Mouse (Mus musculus) testis, adult 2 months (tissue): Measurements from ENCODE around the gene Ccdc96. TPM values are rescaled to one million over a fixed set of nuclear protein-coding genes. Genes with fewer than 3 reads are reported as not detected.
A peak's percentile ranks its signal among the peaks of the same experiment; 100 is the strongest.

Experiments used
- H3K27ac ChIP-seq: fragments of 200-500 bp; 2 replicates; pipeline ENCODE4 v1.5.1; 2012; ENCODE audit warnings: low read depth, low read length; ENCODE audit not compliant: control insufficient read depth, insufficient read depth
- H3K27me3 ChIP-seq: fragments of 200-500 bp; 2 replicates; pipeline ENCODE4 v1.6.1; 2012; ENCODE audit warnings: mild to moderate bottlenecking, low read length, moderate library complexity; ENCODE audit not compliant: control insufficient read depth, insufficient read depth
- H3K36me3 ChIP-seq: fragments of 200-500 bp; 2 replicates; pipeline ENCODE4 v1.6.1; 2012; ENCODE audit warnings: mild to moderate bottlenecking, low read length; ENCODE audit not compliant: control insufficient read depth, insufficient read depth
- H3K4me1 ChIP-seq: fragments of 200-500 bp; 2 replicates; pipeline ENCODE4 v1.6.1; 2012; ENCODE audit warnings: low read length; ENCODE audit not compliant: control insufficient read depth, insufficient read depth
- H3K4me3 ChIP-seq: fragments of 200-500 bp; 2 replicates; pipeline ENCODE4 v1.5.1; 2012; ENCODE audit warnings: low read depth, mild to moderate bottlenecking, low read length, moderate library complexity, mixed read lengths; ENCODE audit not compliant: control insufficient read depth
- CTCF ChIP-seq: fragments of 200-500 bp; IDR thresholded peaks from 2 replicates; pipeline ENCODE4 v1.5.1; 2012; ENCODE audit warnings: low read depth, mild to moderate bottlenecking, inconsistent platforms, low read length, moderate library complexity; ENCODE audit not compliant: control insufficient read depth, insufficient read depth, insufficient replicate concordance
- POLR2A ChIP-seq: fragments of 200-500 bp; IDR thresholded peaks from 2 replicates; pipeline ENCODE4 v1.6.1; 2012; ENCODE audit warnings: low read depth, mild to moderate bottlenecking, inconsistent platforms, low read length, moderate library complexity; ENCODE audit not compliant: control insufficient read depth
- polyA plus RNA-seq: library from polyadenylated mRNA; depleted of rRNA; stranded (reverse); fragments of >200 nt; gene quantifications from 2 replicates; pipeline ENCODE4 v1.2.3, GENCODE M21; 2012; rRNA removed

The Ccdc96 gene
- polyA plus RNA-seq, 1 experiment, result 64.3 TPM

DNA sequence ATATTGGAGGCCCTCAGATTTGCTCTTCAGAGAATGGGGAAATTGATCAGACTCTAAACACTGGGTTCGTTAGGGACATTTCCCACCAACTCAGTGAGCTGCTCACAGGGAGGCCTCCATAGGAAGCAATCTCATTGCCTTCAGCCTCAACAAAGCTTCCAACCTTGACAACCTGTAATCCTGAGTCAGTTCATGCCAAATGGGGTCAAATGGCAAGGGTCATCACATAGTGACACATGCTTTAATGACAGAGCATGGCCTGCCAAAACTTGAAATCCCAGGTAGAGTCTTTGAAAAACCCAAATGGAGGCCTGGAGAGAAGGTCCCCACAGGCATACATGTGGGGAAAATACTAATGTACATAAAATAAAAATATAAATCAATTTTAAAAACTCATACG, 42.5 kb downstream of the Ccdc96 start:
- no peak overlapping the region for H3K4me3 ChIP-seq
- TF ChIP-seq POLR2A, result no peak
- no peak for TF ChIP-seq CTCF
- no peaks in the 10 kb centered on the region for H3K36me3 ChIP-seq

DNA sequence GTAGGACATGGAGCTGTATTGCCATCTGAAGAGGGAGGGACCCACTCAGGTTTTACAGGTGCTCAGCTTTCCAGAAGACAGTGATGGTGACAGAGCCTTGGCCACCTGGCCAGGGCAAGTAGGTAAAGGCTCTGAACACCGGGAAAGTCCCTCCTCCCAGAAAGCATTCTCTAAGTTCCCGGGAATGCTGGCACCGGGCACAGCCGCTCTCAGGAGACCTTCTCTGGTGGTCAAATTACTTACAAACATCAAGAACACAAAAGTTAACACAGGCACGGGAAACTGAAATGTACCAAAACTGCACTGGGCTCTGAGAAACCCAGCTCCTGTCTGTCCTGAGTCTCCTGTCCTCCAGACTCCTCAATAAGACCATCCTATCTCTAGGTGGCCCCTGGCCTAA, 45.3 kb downstream of the Ccdc96 start:
- TF ChIP-seq CTCF (no peak), POLR2A (no peak)
- Histone ChIP-seq H3K36me3 (no peaks in the 10 kb centered on the region), H3K4me3 (no peak overlapping the region), H3K4me1 (peaks cover 10% of the 10 kb centered on the region), H3K27me3 (no peaks in the 10 kb centered on the region), H3K27ac (no peak overlapping the region)

More for the DNA sequence above, 42.5 kb downstream of the Ccdc96 start:
- peaks cover 10% of the 10 kb centered on the region for H3K4me1 ChIP-seq
- H3K27ac ChIP-seq, result no peak overlapping the region
- no peaks in the 10 kb centered on the region for H3K27me3 ChIP-seq

GRCm38 (mm10) chr5:36530129-36530751, 45.9 kb downstream of the Ccdc96 start:
- peak overlapping the region; percentile 95 for H3K4me3 ChIP-seq
- peak overlapping the region; percentile 70; the same call in 1 of the 2 replicates for H3K27ac ChIP-seq
- peaks cover 10% of the 10 kb centered on the region for H3K4me1 ChIP-seq
- no peaks in the 10 kb centered on the region for H3K27me3 ChIP-seq
- TF ChIP-seq POLR2A, result peak; percentile 32; the same call in 1 of the 2 replicates
- 0 out of 2 replicates have a peak, but pooled peaks have one; percentile 9 for TF ChIP-seq CTCF
- no peaks in the 10 kb centered on the region for H3K36me3 ChIP-seq

DNA sequence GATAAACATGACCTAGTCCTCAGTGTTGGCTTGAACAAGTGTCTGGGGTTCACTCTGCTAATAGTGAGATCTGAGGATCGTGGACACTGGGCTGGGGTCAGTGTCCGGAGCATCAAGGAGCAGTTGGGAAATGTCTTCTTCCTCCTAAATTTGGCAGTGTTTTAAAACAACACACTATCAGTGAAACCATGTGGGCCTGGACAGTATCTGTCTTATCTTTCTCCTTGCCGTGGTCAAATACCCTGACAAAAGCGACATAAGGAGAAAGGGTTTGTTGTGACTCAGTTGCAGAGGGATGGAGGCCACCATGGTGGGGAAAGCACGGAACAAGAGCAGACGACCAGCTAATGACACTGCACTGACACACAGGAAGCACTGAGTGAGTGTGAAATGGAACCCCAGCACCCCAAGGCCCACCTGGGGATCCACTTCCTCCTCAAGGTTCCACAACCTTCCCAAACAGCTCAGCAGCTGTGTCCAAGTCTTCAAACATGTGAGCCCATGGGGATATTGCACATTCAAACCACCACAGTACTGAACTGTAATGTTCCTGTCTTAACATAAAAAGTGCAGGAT, 50.2 kb downstream of the Ccdc96 start:
- no peak for TF ChIP-seq POLR2A
- TF ChIP-seq CTCF, result no peak
- Histone ChIP-seq H3K4me3 (no peak overlapping the region), H3K27ac (no peak overlapping the region), H3K36me3 (no peaks in the 10 kb centered on the region), H3K4me1 (peaks cover 9% of the 10 kb centered on the region), H3K27me3 (no peaks in the 10 kb centered on the region)

- Histone ChIP-seq H3K36me3 (no peaks in the 10 kb centered on the region), H3K27ac (no peak overlapping the region), H3K4me3 (no peak overlapping the region), H3K27me3 (no peaks in the 10 kb centered on the region), H3K4me1 (no peaks in the 10 kb centered on the region; the same call in 1 of the 2 replicates)
- TF ChIP-seq CTCF, result no peak
Measured at GRCm38 (mm10) chr5:36535438-36536176, 51.2 kb downstream of the Ccdc96 start.

- Histone ChIP-seq H3K27me3 (no peaks in the 10 kb centered on the region), H3K36me3 (0 out of 2 replicates have a peak, but pooled peaks cover 1% of the 10 kb centered on the region), H3K4me1 (no peaks in the 10 kb centered on the region), H3K27ac (no peak overlapping the region), H3K4me3 (no peak overlapping the region)
- TF ChIP-seq CTCF (no peak), POLR2A (no peak)
Measured at GRCm38 (mm10) chr5:36536424-36536823, 52.0 kb downstream of the Ccdc96 start.

Other genes starting within 250 kb of the Ccdc96 start
- gene Sorcs2, start 86.4 kb upstream of the Ccdc96 start, polyA plus RNA-seq, result 13.8 and 14.1 TPM in 2 replicates
- gene Grpel1, start 19.6 kb upstream of the Ccdc96 start, polyA plus RNA-seq, result 18.2 and 18.5 TPM in 2 replicates
- gene Tada2b, start 303 bp upstream of the Ccdc96 start, polyA plus RNA-seq, result 34.5 and 36.5 TPM in 2 replicates
- 79.2 and 89.7 TPM in 2 replicates for gene Tbc1d14, start 108.7 kb downstream of the Ccdc96 start, polyA plus RNA-seq
- 16.6 and 23.1 TPM in 2 replicates for gene D5Ertd579e, start 211.4 kb downstream of the Ccdc96 start, polyA plus RNA-seq